Mouse (Mus musculus) neural tube, embryonic 10.5 days (tissue): ENCODE data around the gene Kazn.

Source experiments
- DNase-seq: peaks from one replicate; pipeline ENCODE4 v3.0.0-alpha.2; 2017; ENCODE audit warnings: low spot score; ENCODE audit errors: extremely low spot score

Kazn gene

DNA sequence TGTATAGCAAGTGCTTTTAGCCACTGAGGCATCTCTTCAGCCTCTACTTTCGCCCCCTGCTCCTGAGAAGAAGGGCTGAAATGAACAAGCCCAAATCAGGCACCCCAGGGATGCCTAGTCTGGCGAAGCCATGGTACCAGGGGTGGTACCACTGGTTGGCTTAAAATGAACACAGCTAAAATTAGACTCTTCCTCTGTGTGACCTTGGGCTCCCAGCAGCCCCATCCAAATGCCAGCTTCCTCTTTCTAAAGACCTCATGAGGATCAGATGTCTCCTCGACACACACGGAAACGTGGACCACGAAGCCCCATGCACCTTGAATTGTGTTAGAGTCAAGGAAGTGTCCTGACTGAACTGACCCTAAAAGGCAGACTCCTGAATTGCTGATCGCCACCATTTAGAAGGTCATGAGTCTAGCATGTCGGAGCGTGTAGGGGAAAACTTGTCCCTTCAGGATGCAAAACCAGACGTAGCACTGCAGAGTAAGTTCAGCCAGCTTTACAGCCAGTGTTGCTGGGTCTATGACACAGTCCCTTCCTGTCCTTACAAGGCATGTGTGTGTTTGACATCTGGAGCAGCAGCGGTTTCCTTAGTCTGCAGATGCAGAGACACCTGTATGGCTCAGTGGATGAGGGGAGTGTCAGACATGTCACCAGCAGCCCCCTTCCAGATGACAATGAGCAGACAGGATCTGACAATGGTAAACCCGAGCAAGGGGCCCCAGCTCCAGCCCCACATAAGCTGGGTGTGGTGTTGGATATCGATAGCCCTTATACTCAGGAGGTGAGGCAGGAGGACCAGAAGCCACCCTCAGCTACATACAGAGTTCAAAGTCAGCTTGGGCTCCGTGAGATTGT, 159.3 kb downstream of the Kazn start:
- no peak for DNase-seq

DNA sequence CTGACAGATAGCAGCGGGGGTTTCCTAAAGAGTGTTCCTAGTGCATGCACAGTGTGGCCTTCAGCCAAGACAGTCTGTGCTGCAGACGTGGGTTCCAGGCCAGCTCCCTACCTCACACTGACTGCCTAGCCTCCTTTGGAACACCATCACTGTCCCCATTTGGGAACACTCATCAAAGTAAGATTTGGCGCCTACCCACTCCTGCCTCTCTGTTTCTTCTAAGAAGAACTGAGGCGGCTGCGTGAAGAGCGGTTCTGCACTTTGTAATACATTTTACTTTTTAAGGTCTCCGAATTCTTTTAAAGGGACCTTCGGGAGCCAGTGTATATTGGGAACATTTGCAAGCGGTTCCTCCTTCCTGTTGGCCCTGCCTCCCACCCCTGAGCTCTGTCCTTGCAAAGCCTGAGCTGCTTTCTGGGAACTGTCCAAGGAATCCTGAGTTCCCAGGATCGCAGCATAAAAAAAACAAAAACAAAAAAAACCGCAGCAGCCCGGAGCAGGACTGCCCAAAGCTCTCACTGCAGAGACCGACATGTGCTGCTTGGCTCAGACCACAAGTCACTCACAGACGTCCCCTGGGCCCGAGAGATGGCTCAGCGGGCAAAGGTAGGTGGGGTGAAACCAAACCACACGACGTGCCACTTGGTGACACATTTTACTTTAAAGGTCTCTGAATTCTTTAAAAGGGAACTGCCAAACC, 161.5 kb downstream of the Kazn start:
- DNase-seq, result no peak

DNA sequence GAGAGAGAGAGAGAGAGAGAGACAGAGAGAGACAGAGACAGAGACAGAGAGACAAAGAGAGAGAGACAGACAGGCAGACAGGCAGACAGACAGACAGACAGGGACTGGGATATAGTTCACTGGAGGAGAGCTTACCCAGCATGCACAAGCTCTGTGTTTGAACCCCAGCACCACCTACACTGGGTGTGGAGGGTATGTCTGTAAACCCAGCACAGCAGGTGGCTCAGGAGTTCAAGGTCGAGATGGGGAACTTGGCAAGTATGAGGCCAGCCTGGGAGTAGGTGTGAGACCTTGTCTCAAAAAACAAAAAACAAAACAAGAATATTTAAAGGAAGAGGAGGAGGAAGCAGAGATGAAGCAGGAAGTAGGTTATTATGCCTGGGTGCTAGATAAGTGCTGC, 162.3 kb downstream of the Kazn start:
- no peak for DNase-seq

DNA sequence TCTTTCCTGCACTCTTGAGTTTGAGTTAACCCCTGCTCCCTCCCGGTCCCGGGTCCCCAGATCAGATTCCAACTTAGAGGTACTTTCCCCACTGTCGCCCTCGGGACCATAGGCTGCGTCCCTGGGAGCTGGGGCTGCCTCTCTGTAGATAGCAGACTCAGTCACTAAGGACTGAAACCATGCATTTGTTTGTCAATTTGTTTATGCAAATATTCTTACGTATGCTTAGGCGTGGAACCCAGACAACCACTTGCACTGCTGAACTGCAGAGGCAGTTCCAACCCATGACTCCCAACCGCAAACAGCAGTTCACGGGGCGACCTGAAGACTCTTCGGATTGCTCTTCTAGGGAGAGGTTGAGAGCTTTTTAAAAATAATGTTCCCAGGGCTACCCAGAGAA, 163.3 kb downstream of the Kazn start:
- no peak for DNase-seq

DNA sequence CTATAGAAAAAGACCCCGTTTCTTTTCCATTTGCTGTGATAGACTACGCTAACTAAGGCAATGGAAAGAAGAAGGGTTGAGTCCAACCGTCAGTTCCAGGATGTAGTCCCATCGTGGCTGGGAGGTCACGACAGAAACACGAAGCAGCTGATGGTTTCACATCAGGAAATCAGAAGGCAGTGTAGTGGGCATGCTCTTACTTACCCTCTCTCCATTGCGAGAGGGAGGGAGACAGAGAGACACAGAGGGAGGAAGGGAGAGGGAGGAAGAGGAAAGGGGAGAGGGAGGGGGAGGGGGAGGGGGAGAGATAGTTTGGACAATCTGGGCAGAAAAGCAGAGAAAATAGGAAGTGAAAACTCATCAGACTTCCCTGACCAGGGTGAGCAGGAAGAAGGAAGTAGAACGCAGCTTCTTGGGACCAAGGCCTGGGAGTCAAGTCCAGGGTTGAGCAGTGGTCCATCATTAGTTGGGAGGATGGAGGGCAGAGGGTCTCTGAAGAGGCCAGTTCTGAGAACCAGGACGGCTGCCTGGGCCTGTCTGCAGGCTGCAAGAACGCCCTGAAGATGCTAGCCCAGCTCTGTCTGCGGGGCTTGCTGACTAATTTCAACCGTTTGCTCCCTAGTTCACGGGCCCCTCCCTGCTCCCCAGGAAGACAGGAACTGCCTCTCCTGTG, 165.0 kb downstream of the Kazn start:
- DNase-seq, result no peak

DNA sequence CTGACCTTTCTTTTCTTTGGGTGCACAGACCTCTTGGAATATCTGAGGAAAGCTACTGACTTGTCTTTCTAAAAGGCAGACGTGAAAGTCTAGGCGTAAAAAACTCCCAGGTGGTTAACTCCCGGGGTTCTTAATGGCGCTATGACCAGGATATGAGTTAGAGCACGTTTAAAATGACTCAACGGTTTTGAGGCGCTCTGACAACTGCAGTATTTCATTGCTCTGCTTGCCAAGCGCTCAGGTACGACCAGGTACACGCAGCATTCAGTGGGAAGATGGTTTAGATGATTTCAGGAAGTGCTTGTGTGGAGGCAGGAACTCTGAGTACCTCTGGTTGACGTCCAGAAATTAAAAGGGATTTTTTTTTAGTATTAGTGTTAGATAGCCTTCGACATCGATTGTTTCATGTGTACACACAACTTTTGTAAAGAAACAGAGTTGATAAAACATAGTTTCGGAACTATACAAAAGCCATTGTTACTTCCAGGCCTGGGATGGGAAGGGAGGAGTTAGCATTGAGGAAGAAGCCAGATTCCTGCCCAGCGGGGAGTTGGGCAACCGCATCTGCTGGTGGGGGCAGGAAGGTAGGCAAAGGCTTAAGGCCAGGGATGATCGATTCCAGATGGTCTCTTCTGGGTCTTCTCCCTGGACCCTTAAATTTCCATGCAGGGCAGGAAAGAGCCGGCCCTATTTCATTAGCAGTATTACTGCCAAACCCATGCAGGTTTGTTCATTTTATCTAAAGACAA, 167.8 kb downstream of the Kazn start:
- peak; percentile 59 for DNase-seq

DNA sequence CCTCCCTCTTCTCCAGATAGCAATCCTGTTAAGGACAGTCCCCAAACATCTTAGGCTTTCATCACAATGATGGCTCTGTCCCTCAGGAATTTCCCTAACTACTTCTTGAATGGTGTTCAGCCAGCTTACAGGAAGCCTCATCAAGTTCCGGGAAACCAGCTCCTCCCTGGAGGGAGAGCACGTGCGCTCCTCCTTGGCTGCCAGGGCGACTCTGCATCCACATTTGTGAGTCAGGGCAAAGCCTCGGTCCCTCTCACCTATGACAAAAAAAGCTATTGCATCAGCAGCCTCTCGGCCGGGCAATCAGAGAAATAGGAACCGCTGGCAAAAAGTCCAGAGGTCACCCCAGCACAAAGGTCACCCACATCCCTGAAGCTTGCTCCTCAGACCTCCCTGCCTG, 168.4 kb downstream of the Kazn start:
- peak; percentile 22 for DNase-seq

DNA sequence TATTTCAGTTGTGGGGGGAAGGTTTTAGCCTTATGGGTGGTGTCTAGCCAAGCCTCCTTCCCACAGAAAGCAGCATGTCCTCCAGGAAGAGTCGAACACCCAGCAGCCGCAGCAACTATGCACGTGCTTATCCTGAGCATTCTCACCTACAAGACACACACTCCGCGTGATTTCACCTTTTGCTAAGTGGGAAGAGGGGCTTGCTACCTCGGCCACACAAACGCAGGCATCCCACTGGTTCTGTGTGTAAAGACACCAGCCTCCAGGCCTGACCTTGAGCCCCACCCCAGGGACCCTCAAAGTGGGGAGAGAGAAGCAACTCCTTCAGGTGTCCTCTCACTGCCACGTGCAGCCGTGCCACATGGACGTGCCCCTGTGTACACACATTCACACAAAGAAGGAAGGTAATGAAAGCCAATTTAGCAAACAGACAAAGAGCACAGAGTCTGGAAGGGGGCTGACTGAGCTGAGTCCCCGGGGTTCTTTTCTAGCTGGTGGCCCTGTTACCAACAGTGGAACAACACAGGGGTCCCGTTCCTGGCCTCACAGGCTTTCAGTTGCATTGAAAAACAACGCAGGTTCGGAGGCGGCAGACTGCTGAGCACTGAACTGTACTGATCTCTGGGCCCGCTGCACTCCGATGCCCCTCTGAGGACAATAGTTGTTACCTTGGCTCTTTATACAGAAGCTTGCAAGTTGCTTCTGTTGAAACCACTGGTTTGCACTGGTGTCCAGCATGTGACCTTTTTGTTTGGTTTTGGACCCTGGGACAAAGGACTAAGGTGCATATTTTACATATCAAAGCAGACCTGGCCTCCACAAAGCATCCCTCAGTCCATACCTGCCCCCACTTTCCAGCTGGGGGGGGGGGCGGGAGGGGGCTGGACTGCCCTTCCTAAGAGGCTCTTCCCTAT, 170.0 kb downstream of the Kazn start:
- no peak for DNase-seq

DNA sequence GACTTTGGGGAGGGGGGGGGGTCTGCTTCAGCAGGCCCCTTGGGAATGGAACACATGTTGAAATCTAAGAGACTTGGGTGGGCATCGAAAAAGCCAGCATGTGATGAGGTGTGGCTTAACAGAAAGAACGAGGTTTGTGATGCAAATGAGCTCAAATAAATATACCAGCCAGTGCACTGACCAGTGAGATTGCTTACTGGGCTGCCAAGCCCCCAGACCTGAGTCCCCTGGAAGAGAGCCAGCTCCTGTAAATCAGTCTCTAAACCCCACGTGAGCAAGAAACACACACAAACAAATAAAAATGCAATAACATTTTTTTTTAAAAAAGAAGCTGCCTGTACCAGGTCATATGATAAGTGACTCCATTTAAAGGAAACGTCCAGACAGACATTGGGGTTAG, 172.6 kb downstream of the Kazn start:
- no peak for DNase-seq

DNA sequence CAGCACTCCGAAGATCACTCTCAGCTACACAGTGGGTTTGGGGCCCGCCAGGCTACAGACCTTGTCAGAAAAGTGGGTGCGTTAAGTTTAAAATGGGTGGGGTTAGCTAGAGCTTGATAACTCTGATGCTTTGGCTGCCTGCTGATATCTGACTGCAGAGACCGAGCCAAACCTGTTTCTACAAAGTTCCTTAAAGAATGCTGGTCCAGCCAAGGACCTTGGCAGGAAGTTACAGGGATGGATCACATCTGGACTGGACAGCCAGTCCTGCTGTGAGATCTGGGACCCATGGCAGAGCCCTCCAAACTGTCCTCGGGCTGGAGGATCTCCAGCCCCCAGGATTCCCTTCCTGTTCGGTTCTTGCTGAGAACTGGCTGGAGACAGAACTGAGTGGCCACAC, 173.4 kb downstream of the Kazn start:
- DNase-seq, result no peak

DNA sequence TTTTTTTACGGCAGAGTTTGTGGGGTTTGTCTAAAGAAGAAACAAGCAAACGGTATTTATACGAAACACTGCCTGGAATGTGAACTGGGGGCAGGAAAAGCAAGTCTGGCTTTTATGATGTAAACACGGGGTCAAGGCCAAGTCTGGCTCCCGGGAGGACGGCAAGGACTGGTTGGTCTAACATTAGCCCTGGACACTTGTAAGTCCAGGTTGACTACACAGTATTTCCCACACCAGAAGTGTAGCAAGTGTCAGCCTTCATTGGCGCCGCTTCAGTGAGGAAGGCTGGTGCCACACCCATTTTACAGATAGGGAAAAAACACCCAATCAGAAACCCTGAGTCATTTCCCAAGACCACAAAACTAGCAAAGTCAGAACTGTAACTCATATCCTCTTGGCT, 173.9 kb downstream of the Kazn start:
- DNase-seq, result no peak

DNA sequence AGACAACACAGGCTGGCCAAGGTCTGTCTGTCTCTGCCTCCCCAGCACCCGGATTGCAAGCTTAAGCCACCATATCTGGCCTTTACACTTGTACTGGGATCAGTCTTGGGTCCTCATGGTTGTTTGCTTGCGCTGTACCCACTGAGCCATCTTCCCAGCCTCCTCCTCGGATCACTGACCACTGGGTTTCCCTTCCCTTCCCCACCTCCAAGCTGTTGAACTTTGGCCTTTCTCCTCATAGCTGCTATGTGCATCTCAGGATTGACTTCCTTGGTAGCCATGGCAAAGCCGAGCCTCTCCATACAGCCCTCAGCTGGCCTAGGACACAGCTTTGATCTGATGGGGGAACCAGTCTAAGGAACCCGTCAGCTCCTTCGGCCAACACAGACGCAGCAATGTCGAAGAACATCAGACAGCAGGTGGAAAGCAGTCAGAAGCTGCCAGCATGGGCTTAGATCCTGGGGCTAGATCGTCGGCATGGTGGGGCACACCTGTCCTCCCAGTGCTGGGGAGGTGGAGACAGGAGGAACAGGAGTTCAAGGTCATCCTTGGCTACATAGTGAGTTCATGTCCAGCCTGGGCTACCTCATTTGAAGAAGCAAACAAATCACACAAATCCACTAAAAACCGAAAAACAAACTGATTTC, 174.5 kb downstream of the Kazn start:
- no peak for DNase-seq

DNA sequence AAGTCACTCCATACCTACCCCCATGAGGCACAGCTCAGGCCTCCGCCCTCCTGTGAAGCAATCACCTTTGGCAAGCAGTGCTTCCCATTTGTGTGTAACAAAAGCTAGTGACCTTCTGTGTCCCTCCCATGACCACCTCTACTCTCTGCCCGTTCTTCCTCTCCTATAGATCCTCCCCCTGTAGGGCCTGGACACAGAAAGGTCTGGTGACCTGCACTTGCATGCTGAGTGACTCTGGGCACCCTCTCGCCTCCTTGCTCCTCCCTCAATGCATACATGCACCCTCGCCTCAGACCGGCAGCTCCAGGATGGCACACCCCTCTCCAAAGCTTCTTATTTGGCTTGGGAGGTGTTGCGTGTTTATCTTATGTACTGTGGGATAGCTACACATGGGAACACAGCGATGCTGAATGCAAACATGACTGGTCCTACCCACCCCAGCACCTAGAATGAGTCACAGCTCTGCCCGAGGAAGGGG, 176.1 kb downstream of the Kazn start:
- DNase-seq, result no peak

DNA sequence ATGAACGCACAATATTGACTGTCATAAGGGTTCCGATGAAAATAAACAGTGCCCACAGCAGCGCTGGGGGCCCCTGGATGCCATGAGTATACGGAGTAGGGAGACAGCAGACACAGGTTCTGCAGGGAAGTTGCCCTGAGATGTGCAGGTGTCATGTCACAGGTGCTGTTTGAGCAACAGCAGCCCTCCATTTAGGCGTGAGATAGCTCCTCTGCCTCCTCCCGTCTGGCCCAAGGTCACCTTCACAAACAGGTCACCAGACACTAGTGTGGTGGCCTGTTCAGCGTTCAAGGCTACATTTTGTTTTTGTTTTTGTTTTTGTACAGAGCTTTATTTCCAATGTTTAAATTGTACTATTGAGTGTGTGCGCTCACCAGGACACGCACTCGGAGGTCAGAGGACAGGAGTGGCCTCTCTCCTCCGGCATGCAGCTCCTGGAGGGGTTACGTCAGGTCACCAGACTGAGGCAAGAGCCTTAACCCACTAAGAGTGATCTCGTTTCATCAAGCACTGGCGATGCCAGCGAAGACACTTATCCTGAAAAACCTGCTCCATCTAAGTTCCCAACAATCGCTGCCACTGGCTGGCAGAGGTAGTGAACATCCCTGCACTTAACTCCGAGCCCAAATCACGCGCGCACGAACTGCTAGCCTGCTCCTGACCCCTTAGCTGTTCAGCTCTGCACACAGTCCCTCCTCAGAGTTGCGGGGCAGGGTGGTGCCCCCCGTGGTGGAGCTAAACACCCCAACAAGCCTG, 177.5 kb downstream of the Kazn start:
- DNase-seq, result no peak

DNA sequence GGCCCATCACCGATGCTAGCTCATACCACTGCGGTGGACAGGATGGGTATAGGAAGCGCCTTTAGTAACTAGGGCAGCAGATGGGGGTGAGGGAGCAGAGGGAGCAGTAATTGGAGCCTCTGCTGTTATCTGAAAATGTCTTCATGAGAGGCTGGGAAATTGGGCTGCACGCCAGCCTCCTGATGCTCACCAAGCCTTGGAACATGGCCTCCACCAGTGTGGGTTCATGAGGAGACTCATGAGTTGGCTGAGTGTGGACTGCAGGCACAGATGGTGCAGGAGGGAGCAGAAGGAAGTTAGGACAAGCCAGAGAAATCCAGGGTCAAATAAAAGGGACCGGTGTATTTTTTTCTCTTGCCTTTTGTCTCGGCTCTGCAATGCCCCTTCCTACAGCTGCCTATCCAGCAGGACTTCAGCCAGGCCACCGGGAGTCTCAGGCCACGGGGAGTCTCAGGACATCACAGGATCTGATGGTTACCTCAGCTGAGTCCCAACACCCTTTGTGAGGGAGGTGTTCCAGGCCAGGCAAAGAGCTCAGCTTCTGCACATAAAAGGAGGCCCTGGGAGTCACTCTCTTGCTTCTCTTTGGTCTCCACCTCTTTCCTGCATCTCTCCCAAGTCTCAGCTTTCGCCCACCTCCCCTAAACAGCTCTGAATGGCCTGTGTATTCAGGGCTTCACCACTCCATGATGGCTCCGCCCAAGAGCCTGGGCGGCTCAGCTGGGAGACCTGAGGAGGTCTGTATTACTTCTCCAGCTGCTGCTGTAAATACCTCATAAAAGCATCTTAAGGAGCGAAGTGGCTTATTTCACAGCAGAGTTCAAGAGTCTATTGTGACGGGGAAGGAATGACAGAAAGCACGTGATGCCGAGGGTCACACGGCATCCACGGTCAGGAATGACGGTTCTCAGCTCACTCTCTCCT, 178.5 kb downstream of the Kazn start:
- no peak for DNase-seq

DNA sequence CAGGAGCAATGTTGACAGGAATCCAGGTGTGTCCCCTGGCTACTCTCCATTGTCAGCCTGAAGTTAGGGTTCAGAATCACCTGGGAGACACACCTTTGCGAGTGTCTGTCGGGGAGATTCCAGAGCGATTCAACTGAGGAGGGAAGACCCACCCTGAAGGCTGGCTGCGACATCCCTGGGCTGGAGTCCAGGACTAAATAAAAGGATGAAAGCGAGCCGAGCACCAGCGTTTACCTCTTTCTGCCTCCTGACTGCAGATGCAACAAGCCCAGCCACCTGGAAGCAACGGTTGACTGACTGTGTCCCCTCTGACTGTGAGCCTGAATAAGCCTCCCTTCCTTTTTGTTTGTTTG, 179.4 kb downstream of the Kazn start:
- DNase-seq, result no peak

DNA sequence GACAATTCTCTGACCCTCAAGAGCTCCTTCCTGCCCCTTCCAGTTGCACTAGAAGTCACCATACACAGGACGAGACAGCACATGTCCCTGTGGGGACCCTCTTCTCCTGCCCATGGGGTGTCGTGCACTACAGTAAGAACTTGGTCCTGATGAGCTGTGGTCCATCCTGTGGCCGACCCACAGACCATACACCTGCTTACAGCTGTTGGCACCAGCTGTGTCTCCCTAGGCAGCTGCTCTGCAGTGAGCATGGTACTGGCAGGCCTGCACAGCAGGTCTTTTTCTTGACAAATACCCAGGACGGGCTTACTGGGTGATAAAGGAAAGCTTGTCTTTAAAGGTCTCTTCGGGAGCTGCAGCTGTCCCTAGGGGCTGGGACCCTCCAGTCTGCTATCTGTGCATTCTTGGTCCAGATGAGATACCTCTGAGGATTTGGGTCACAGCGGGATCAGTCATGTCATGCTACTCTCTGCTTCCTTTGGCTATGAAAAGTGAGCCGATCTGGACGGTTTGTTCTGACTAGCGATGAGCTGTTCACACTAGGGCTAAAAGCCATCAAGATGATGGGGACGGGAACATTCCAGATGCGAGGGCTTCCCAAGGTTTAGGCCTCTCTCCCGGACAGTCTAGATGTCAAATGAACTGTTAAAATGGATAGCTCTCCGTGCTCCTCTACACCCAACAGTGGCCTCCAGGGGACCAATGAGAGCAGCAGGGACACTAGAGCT, 179.9 kb downstream of the Kazn start:
- DNase-seq, result no peak
